Mouse (Mus musculus) intestine, embryonic 16.5 days (tissue): Measurements from ENCODE around the gene Ctss. TPM values are rescaled to one million over a fixed set of nuclear protein-coding genes. Genes with fewer than 3 reads are reported as not detected.
A peak's percentile ranks its signal among the peaks of the same experiment; 100 is the strongest.

Experiments used
- ATAC-seq: fragments of 200-750 bp; cut with Nextera tagmentation; 2 replicates; pipeline ENCODE4 v1.8.0; 2017; ENCODE audit warnings: moderate TSS enrichment, moderate library complexity
- H3K27ac ChIP-seq: fragments of 300-500 bp; sonication (generic); 2 replicates; pipeline ENCODE4 v1.5.1; 2014; ENCODE audit warnings: mild to moderate bottlenecking, low read length
- H3K27me3 ChIP-seq: fragments of 300-500 bp; sonication (generic); replicated peaks from 2 replicates; pipeline ENCODE4 v1.6.1; 2014; ENCODE audit warnings: low read length, control low read depth, mixed read lengths; ENCODE audit not compliant: control insufficient read depth, insufficient read depth
- H3K36me3 ChIP-seq: fragments of 300-500 bp; sonication (generic); 2 replicates; pipeline ENCODE4 v1.6.1; 2014; ENCODE audit warnings: low read length, control low read depth; ENCODE audit not compliant: control insufficient read depth, insufficient read depth
- H3K4me1 ChIP-seq: fragments of 300-500 bp; sonication (generic); 2 replicates; pipeline ENCODE4 v1.6.1; 2014; ENCODE audit warnings: low read length, control low read depth, mixed read lengths; ENCODE audit not compliant: control insufficient read depth, insufficient read depth
- H3K4me2 ChIP-seq: fragments of 300-500 bp; sonication (generic); 2 replicates; pipeline ENCODE4 v1.6.1; 2014; ENCODE audit warnings: low read depth, low read length, control low read depth
- H3K4me3 ChIP-seq: fragments of 300-500 bp; sonication (generic); 2 replicates; pipeline ENCODE4 v1.5.1; 2014; ENCODE audit warnings: mild to moderate bottlenecking, low read length
- H3K9ac ChIP-seq: fragments of 300-500 bp; sonication (generic); 2 replicates; pipeline ENCODE4 v1.6.1; 2014; ENCODE audit warnings: low read depth, low read length
- H3K9me3 ChIP-seq: fragments of 300-500 bp; sonication (generic); 2 replicates; pipeline ENCODE4 v1.6.1; 2016; ENCODE audit warnings: low read length, control low read depth; ENCODE audit not compliant: control insufficient read depth
- WGBS: fragments of 180-500 bp; shearing (Covaris S2); extraction: QIAGEN DNeasy Blood & Tissue Kit; methylation state at CpG from one replicate; pipeline ENCODE4 v1.1.7; 2014; 5-methylcytosine and 5-hydroxymethylcytosine counted together
- polyA plus RNA-seq: library from polyadenylated mRNA; unstranded; fragments of >200 nt; fragmentation: Nextera tagmentation; extraction: Ambion mirVana; gene quantifications from 2 replicates; pipeline ENCODE4 v1.2.1, GENCODE M21; 2015

The Ctss gene
- polyA plus RNA-seq, 1 experiment from 2014 or later: 33.5 TPM

DNA sequence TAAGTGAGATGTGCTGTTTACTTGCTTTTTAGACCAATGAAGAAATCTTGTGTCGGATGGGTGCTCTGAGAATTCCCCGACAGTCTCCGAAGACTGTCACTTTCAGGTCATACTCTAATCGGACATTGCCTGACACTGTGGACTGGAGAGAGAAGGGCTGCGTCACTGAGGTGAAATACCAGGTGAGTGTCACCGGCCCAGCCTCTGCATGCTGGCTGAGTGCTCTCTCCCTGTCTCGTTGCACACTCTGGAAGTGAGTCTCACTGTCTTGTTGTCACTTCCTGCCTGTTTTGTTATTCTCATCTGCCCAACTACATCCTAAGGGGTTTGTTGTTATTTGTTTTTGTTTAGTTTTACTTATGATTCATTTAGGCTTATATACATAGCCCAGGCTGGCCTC lies 16.4 kb downstream of the Ctss start:
- no peak overlapping the region for H3K4me2 ChIP-seq
- WGBS: 73% methylated on average over 7 of the region's 7 CpGs
- no peaks in the 10 kb centered on the region for H3K27me3 ChIP-seq

DNA sequence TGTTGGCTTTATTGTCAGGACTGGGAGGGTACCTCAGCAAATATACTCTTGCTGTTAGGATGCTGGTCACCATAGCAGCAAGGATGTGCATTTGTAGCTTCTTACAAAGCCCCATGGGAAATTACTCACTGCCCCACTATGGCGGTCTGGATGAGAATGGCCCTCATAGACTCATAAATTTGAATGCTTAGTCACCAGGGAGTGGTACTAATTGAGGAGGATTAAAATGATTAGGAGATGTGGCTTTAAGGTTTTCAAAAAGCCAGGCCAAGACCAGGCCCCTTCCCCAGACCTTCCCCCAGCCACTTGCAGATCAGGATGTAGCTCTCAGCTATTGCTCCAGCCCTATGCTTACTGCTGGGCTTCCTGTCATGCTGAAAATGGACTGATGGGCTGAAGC lies 23.6 kb downstream of the Ctss start:
- 66% methylated on average over 1 of the region's 1 CpGs for WGBS
- no peak overlapping the region for H3K4me2 ChIP-seq
- no peaks in the 10 kb centered on the region for H3K9me3 ChIP-seq
- no peak for ATAC-seq
- no peaks in the 10 kb centered on the region for H3K36me3 ChIP-seq
- no peaks in the 10 kb centered on the region for H3K27me3 ChIP-seq
- no peaks in the 10 kb centered on the region for H3K4me1 ChIP-seq
- no peak overlapping the region for H3K9ac ChIP-seq
- no peak overlapping the region for H3K27ac ChIP-seq
- H3K4me3 ChIP-seq: no peak overlapping the region

More for the DNA sequence above, 16.4 kb downstream of the Ctss start:
- Histone ChIP-seq H3K9ac (no peak overlapping the region), H3K4me3 (no peak overlapping the region), H3K9me3 (no peaks in the 10 kb centered on the region), H3K4me1 (no peaks in the 10 kb centered on the region), H3K27ac (no peak overlapping the region), H3K36me3 (no peaks in the 10 kb centered on the region)
- no peak for ATAC-seq

DNA sequence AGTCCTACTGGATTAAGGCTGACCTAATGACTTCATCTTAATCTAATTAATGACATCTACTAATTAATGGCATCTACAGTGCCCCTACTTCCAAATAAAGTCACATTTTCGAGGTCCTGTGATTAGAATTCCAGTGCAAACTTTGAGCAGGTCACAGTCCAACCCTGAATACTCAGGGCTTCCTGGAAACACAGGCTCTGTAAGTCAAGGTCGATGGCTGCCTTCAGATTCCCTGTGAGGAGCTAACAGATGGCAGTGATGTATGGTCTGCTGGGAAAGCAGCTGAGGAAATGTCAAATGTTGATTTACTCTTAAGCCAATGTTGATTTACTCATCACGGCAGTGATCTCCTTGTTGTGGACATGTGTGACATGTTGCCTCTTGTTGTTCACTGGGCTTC lies 27.4 kb downstream of the Ctss start:
- Histone ChIP-seq H3K4me2 (no peak overlapping the region), H3K4me3 (no peak overlapping the region), H3K27me3 (no peaks in the 10 kb centered on the region), H3K9ac (no peak overlapping the region), H3K9me3 (no peaks in the 10 kb centered on the region), H3K4me1 (no peaks in the 10 kb centered on the region), H3K36me3 (no peaks in the 10 kb centered on the region), H3K27ac (no peak overlapping the region)
- WGBS: 33% methylated on average over 3 of the region's 3 CpGs
- ATAC-seq: peak; percentile 58; the same call in 1 of the 2 replicates

DNA sequence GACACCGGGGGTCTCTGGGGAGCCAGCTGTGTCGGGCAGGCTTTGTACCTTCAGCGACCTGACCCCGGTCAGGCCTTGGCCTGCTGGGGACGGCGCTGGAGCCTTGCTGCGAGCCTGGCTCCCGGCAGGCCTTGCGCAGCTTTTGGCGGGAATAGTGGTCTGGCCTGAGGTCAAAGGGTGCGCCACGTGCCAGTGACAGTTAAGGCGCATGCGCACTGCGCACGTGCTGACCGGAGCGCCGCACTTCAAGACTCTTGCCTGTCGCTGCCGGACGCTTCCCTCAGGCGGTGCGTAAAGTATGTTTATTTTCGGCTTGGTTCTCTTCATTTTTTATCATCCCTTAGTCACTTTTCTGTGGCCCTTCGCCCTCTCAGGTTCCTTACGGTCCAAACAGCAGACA lies 32.9 kb downstream of the Ctss start, which contains the start of gene Hormad1:
TSS of gene Hormad1 (plus strand) at position 241 of the 400 bp plus-strand sequence.
- Histone ChIP-seq H3K9me3 (no peaks in the 10 kb centered on the region), H3K4me2 (no peak within 1 kb of the TSS), H3K4me1 (no peaks in the 10 kb centered on the region), H3K27me3 (no peaks in the 10 kb centered on the region), H3K27ac (no peak within 1 kb of the TSS), H3K9ac (no peak within 1 kb of the TSS), H3K36me3 (no peaks in the 10 kb centered on the region), H3K4me3 (no peak within 1 kb of the TSS)
- ATAC-seq: no peak
- 87% methylated on average over 27 of the region's 27 CpGs for WGBS

DNA sequence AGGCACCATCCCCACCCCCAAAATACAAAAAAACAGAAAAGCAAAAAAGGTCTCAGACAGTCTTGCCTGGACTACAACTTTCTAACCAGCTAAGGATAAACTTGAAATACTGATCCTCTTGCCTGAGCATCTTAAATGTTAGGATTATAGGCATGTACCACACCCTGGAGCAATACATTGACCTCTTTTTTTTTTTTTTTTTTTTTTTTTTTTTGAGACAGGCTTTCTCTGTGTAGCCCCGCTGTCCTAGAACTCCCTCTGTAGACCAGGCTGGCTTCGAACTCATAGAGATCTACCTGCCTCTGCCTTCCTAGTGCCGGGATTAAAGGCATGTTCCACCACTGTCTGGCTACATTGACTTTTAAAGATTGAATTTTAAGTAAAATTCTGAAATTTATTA lies 34.2 kb downstream of the Ctss start:
- no peak for ATAC-seq
- whole genome bisulfite sequencing: 97% methylated on average over 3 of the region's 3 CpGs
- Histone ChIP-seq H3K9ac (no peak overlapping the region), H3K4me1 (no peaks in the 10 kb centered on the region), H3K27me3 (no peaks in the 10 kb centered on the region), H3K27ac (no peak overlapping the region), H3K36me3 (no peaks in the 10 kb centered on the region), H3K4me2 (no peak overlapping the region), H3K9me3 (no peaks in the 10 kb centered on the region), H3K4me3 (no peak overlapping the region)

DNA sequence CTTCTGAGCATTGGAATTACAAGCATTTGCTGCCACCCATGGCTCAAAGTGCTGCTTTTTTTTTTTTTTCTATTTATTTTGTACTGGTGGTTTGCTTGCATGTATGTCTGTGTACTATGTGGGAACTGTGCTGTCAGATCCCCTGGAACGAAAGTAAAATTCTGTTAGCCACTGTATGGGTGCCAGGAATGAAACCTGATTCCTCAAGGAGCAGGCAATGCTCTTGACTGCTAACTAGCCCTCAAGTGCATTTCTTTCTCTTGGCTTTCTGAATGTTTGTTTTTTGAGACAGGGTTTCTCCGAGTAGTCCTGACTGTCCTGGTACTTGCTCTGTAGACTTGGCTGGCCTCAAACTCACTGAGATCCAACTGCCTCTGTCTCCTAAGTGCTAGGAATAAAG lies 35.2 kb downstream of the Ctss start:
- Histone ChIP-seq H3K4me1 (no peaks in the 10 kb centered on the region), H3K27me3 (no peaks in the 10 kb centered on the region), H3K36me3 (no peaks in the 10 kb centered on the region), H3K9ac (no peak overlapping the region), H3K4me2 (no peak overlapping the region), H3K27ac (no peak overlapping the region), H3K4me3 (no peak overlapping the region), H3K9me3 (no peaks in the 10 kb centered on the region)
- 66% methylated on average over 2 of the region's 2 CpGs for WGBS
- no peak for ATAC-seq

DNA sequence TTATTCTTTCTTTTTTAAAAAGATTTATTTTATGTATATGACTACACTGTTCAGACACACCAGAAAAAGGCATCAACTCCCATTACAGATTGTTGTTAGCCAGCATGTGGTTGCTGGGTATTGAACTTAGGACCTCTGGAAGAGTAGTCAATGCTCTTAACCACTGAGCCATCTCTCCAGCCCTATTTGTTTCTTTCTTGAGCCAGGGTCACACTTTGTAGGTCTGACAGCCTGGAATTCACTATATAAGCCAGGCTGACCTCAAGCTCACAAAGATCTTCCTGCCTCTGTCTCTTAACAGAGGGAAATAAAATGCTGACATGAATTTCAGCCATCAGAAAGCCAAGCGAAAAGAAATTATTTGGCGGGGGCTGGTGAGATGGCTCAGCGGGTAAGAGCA lies 43.0 kb downstream of the Ctss start:
- no peaks in the 10 kb centered on the region for H3K9me3 ChIP-seq
- no peak overlapping the region for H3K4me2 ChIP-seq
- H3K4me3 ChIP-seq: no peak overlapping the region
- no peaks in the 10 kb centered on the region for H3K36me3 ChIP-seq
- H3K4me1 ChIP-seq: no peaks in the 10 kb centered on the region
- no peak for ATAC-seq
- H3K9ac ChIP-seq: no peak overlapping the region
- WGBS: 88% methylated on average over 3 of the region's 3 CpGs
- H3K27me3 ChIP-seq: no peaks in the 10 kb centered on the region
- H3K27ac ChIP-seq: no peak overlapping the region

DNA sequence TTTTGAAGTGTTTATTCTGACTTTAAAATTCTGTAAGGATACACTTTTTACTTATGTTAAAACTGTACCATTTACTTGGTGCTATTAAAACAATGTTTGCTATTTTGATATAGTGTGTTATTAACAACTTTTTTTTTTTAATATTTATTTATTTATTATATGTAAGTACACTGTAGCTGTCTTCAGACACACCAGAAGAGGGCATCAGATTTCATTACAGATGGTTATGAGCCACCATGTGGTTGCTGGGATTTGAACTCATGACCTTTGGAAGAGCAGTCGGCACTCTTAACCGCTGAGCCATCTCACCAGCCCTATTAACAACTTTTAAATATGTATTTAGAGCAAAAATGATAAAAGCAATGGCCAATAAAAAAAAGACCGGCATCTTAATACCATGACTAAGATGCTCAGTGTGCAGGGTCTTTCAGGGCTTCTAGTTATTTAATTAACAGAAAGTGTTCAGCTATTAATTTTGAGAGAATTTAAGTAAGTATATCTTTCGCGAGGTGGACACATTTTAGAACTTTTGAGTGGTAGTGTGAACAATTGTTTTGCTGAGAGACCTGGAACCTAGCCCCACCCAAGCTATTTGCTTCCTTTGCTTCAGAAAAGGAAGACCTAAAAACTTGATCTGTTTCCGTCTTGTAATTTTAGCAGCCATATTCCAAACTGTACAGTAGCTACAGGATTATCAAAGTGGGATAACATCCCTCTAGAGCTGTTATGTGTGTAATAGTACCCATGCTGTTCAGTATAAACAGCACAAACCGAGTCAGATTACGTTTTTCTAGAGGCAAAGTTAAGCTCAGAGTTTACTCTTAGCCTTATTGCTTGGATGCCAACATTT lies 61.4 kb downstream of the Ctss start:
- peak overlapping the region; percentile 72 for H3K27ac ChIP-seq
- no peaks in the 10 kb centered on the region for H3K9me3 ChIP-seq
- no peaks in the 10 kb centered on the region for H3K27me3 ChIP-seq
- WGBS: 51% methylated on average over 8 of the region's 8 CpGs
- no peak overlapping the region for H3K9ac ChIP-seq
- H3K4me2 ChIP-seq: peak overlapping the region; percentile 65
- H3K4me3 ChIP-seq: peak overlapping the region; percentile 77
- no peaks in the 10 kb centered on the region for H3K36me3 ChIP-seq
- H3K4me1 ChIP-seq: 0 out of 2 replicates have a peak, but pooled peaks cover 3% of the 10 kb centered on the region
- ATAC-seq: no peak

DNA sequence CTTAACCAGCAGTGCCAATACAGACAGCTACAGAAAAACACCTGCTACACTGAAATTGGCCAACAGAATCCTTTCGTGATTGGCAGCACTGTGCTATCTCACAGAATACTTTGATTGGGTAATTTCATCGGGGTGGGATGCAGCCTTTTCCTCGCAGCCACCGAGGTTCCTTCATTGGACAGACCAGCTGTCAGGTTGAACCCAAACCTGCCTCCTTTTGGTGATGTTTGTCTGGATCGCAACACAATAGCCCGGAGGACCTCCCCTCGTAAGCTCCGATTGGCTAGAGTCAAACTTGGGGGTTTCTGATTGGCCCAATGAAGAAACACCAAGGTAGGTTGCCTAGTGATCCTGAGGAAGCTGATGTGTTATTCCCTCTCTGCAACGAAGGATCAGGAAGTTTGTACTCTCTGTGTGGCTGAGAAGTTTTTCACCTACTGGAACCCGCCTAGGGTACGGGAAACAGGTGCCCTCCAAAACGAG lies 62.1 kb downstream of the Ctss start, which contains the start of gene Golph3l:
TSS of gene Golph3l (plus strand) at position 331 of the 483 bp plus-strand sequence.
- H3K36me3 ChIP-seq: no peaks in the 10 kb centered on the region
- ATAC-seq: peak; percentile 100
- H3K4me2 ChIP-seq: peak within 1 kb of the TSS; percentile 65
- peak within 1 kb of the TSS; percentile 84 for H3K27ac ChIP-seq
- no peaks in the 10 kb centered on the region for H3K9me3 ChIP-seq
- peak within 1 kb of the TSS; percentile 77 for H3K4me3 ChIP-seq
- peak within 1 kb of the TSS; percentile 71 for H3K9ac ChIP-seq
- under 1% methylated on average over 12 of the region's 12 CpGs for WGBS
- 0 out of 2 replicates have a peak, but pooled peaks cover 3% of the 10 kb centered on the region for H3K4me1 ChIP-seq
- H3K27me3 ChIP-seq: no peaks in the 10 kb centered on the region
